Mouse (Mus musculus) intestine, embryonic 15.5 days (tissue): ENCODE measurements around the gene Il4. TPM values are rescaled to one million over a fixed set of nuclear protein-coding genes. Genes with fewer than 3 reads are reported as not detected.

Source experiments
- polyA plus RNA-seq: library from polyadenylated mRNA; unstranded; fragments of >200 nt; fragmentation: Nextera tagmentation; extraction: Ambion mirVana; gene quantifications from 2 replicates; pipeline ENCODE4 v1.2.1, GENCODE M21; 2015

Il4 gene
- polyA plus RNA-seq, 1 experiment from 2014 or later, result 0.59 TPM

Other genes starting within 250 kb of the Il4 start
- 7.3 and 12.9 TPM in 2 replicates for gene Leap2, start 195.5 kb downstream of the Il4 start, polyA plus RNA-seq
- gene Uqcrq, start 187.8 kb downstream of the Il4 start, polyA plus RNA-seq, result 791 and 876 TPM in 2 replicates
- gene Gdf9, start 187.6 kb downstream of the Il4 start, polyA plus RNA-seq, result 1.3 and 1.6 TPM in 2 replicates
- gene Gm10447, start 161.6 kb downstream of the Il4 start, polyA plus RNA-seq, result 0.10 TPM in 1 of 2 replicates, not detected in the other
- gene Shroom1, start 161.5 kb downstream of the Il4 start, polyA plus RNA-seq, result 1.3 and 1.5 TPM in 2 replicates
- gene Gm9837, start 148.2 kb downstream of the Il4 start, polyA plus RNA-seq, result not detected in 2 replicates
- gene Gm9945, start 138.5 kb downstream of the Il4 start, polyA plus RNA-seq, result not detected in 2 replicates
- 0.56 and 0.57 TPM in 2 replicates for gene Sowaha, start 138.4 kb downstream of the Il4 start, polyA plus RNA-seq
- gene Sept8, start 99.4 kb downstream of the Il4 start, polyA plus RNA-seq, result 19.7 and 21.7 TPM in 2 replicates
- gene Kif3a, start 51.3 kb downstream of the Il4 start, polyA plus RNA-seq, result 48.2 TPM in 2 replicates
- gene Il13, start 16.0 kb upstream of the Il4 start, polyA plus RNA-seq, result not detected in 2 replicates
- gene Rad50, start 88.7 kb upstream of the Il4 start, polyA plus RNA-seq, result 30.9 and 35.4 TPM in 2 replicates
- gene Il5, start 102.1 kb upstream of the Il4 start, polyA plus RNA-seq, result not detected in 2 replicates
- 43.5 and 45.9 TPM in 2 replicates for gene Irf1, start 151.3 kb upstream of the Il4 start, polyA plus RNA-seq
- gene Gm17334, start 154.5 kb upstream of the Il4 start, polyA plus RNA-seq, result 0.26 and 0.32 TPM in 2 replicates
- 1.2 and 1.7 TPM in 2 replicates for gene Gm12216, start 240.6 kb upstream of the Il4 start, polyA plus RNA-seq